Mouse (Mus musculus) stomach, postnatal 0 days (tissue): ENCODE results near the gene Patl2.

Experiments used
- CTCF ChIP-seq: IDR thresholded peaks from 2 replicates; pipeline ENCODE4 v1.5.1; 2016; ENCODE audit warnings: antibody characterized with exemption, low read depth, mild to moderate bottlenecking, moderate library complexity
- EP300 ChIP-seq: optimal IDR thresholded peaks from 2 replicates; pipeline ENCODE3; 2016; ENCODE audit warnings: antibody characterized with exemption

DNA sequence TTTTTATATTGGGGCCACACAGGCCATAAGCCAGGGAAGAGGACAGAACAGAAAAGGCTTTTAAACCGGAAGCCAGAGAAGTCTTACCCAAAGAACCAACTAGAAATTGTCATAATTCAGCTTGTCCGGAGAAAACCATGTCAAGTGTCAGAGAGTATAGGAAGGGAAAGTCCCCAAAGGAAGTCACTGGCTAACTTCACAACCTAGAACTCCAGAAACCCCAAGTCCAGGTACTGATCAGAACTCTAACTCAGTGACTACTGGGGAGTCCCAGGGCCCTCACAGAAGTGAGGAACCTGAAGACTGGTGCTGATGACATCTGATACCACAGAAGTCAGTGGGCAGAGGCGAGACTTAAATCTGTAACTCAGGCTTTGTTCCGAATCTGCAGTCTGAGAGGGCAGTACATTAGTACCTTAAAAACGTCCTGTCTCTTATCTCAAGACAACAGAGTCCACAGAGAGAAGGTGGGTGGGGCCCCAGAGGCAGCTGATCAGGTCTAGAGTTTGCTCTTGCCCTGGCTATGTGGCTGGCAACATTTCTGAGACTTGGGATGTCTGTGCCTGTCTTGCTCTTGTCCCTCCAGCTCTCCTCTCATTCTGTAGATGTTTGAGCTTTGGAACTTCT, 48.0 kb downstream of the Patl2 start:
- TF ChIP-seq CTCF (no peak), EP300 (no peak)
